ENCODE assay signal across 8 mouse cellular contexts in genomic region chr5:109554091-109555050, GRCm38 (mm10). TPM values are rescaled to one million over a fixed set of nuclear protein-coding genes. Genes with fewer than 3 reads are reported as not detected.
DNase-seq lines count a peak whose midpoint lies in the region; ATAC-seq lines count a peak whose summit lies in the region.

No protein-coding gene starts in this region.

- no peaks in the 10 kb centered on the region for H3K27me3 ChIP-seq in kidney, embryonic 15.5 days
- H3K27me3 ChIP-seq in heart, embryonic 12.5 days (replicated peaks) = no peaks in the 10 kb centered on the region

- H3K9me3 ChIP-seq in kidney, embryonic 15.5 days (replicated peaks) = peaks cover 55% of the 10 kb centered on the region
- H3K9me3 ChIP-seq in heart, embryonic 12.5 days (replicated peaks) = peaks cover 72% of the 10 kb centered on the region

- 88% methylated on average over 29 of the region's 30 CpGs for WGBS in kidney, embryonic 15.5 days
- WGBS in heart, embryonic 12.5 days = 78% methylated on average over 30 of the region's 30 CpGs

- no peak for ATAC-seq in kidney, embryonic 15.5 days (replicated peaks; ENCODE audit: low FRiP score)
- ATAC-seq in erythroblast, adult 5-6 weeks (replicated peaks; ENCODE audit: low FRiP score, poor library complexity, severe bottlenecking) = no peak
- no peak for ATAC-seq in erythroid progenitor cell, adult 5-6 weeks (replicated peaks; ENCODE audit: low FRiP score, poor library complexity, severe bottlenecking)
- no peak for ATAC-seq in heart, embryonic 12.5 days (ENCODE audit: insufficient number of reproducible peaks, low FRiP score)

- no peak overlapping the region for H3K4me3 ChIP-seq in kidney, embryonic 15.5 days (replicated peaks)
- no peak overlapping the region for H3K4me3 ChIP-seq in heart, embryonic 12.5 days

- no peak overlapping the region for H3K9ac ChIP-seq in kidney, embryonic 15.5 days
- no peak overlapping the region for H3K9ac ChIP-seq in heart, embryonic 12.5 days

- no peaks in the 10 kb centered on the region for H3K4me1 ChIP-seq in kidney, embryonic 15.5 days
- no peaks in the 10 kb centered on the region for H3K4me1 ChIP-seq in heart, embryonic 12.5 days (replicated peaks)

- H3K27ac ChIP-seq in kidney, embryonic 15.5 days = no peak overlapping the region
- no peak overlapping the region for H3K27ac ChIP-seq in heart, embryonic 12.5 days (ENCODE audit: poor library complexity, severe bottlenecking)

- no peak overlapping the region for H3K4me2 ChIP-seq in kidney, embryonic 15.5 days
- no peak overlapping the region for H3K4me2 ChIP-seq in heart, embryonic 12.5 days

- DNase-seq in kidney, postnatal 10 days = peak; percentile 36
- peak; percentile 4 for DNase-seq in urinary bladder, postnatal 14 days (ENCODE audit: low spot score)
- no peak for DNase-seq in urinary bladder, adult 2 months (ENCODE audit: low spot score)
- peak; percentile 73 for DNase-seq in cerebellum, adult 9-11 months

- H3K36me3 ChIP-seq in kidney, embryonic 15.5 days = peaks cover 33% of the 10 kb centered on the region
- peaks cover 44% of the 10 kb centered on the region for H3K36me3 ChIP-seq in heart, embryonic 12.5 days

RNA-seq across cellular contexts. Expression of gene Crlf2, which starts 4.4 kb away (rescaled TPM):
- polyA plus RNA-seq in kidney, embryonic 15.5 days (2015; fragmentation: Nextera tagmentation; extraction: Ambion mirVana) = 13.6 and 14.1 TPM in 2 replicates
- 24.7 and 26.4 TPM in 2 replicates for polyA plus RNA-seq in urinary bladder, adult 2 months (2012; rRNA removed)
- 5.4 TPM in 1 of 2 replicates, not detected in the other for total RNA-seq in erythroblast, adult 5-6 weeks (2015; ENCODE audit: low replicate concordance)
- 2.6 and 2.8 TPM in 2 replicates for total RNA-seq in erythroblast, adult 5-6 weeks (2017; ENCODE audit: low replicate concordance)
- total RNA-seq in erythroid progenitor cell, adult 5-6 weeks (2015; ENCODE audit: low replicate concordance) = 9.2 TPM in 1 of 2 replicates, not detected in the other
- total RNA-seq in erythroid progenitor cell, adult 5-6 weeks (2017; ENCODE audit: low replicate concordance) = 3.0 and 3.6 TPM in 2 replicates
- 9.1 TPM in 2 replicates for polyA plus RNA-seq in heart, embryonic 12.5 days (2016; fragmentation: Nextera tagmentation; extraction: Ambion mirVana)
